Mouse (Mus musculus) lung, adult 2 months (tissue): ENCODE results near the gene Nudt14.

Experiments used
- CTCF ChIP-seq: fragments of 200-500 bp; IDR thresholded peaks from 2 replicates; pipeline ENCODE4 v1.5.1; 2011; ENCODE audit warnings: mild to moderate bottlenecking, low read length, control low read depth; ENCODE audit not compliant: insufficient read depth
- POLR2A ChIP-seq: fragments of 200-500 bp; IDR thresholded peaks from 2 replicates; pipeline ENCODE4 v1.6.1; 2011; ENCODE audit warnings: low read depth, mild to moderate bottlenecking, control low read depth, low read length, borderline replicate concordance; ENCODE audit errors: extremely low read depth

DNA sequence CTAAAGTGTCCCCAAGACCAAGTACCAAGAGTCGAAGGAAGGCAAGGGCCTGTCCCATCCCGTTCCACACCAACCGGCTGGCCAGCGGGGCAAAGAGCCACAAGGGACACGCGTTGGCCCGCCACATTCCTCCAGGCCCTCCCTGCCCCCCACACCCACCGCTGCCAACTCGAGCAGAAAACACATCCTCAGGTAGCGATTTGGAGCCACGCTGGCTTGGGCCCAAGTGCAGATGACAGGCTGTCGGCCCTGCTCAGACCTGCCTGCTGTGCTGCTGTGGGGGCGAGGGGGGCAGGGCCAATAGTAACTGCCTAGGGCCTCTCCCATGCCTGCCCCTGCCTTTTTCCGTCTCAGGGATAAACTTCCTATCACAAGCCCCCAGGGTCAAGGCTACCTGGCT is 14.7 kb downstream of the Nudt14 start:
- no peak for TF ChIP-seq CTCF
- no peak for TF ChIP-seq POLR2A
